10 mouse cellular contexts compared by ENCODE assay signal in genomic region chr5:23874457-23874856, GRCm38 (mm10). TPM values are rescaled to one million over a fixed set of nuclear protein-coding genes. Genes with fewer than 3 reads are reported as not detected.
DNase-seq lines count a peak whose midpoint lies in the region; ATAC-seq and TF ChIP-seq lines count a peak whose summit lies in the region.
"Had no signal": no experiment of that assay in that cellular context is flagged by ENCODE, and none has a peak within 500 bp of the region (broad histone marks: within the 10 kb centered on the region; RNA-seq: fewer than 3 reads in every experiment).

No protein-coding gene starts in this region.

- peak; percentile 20; the same call in 1 of the 2 replicates for ATAC-seq in erythroblast, adult 5-6 weeks (replicated peaks; ENCODE audit: low FRiP score, poor library complexity, severe bottlenecking)
- ATAC-seq in intestine, embryonic 15.5 days = peak; percentile 47; the same call in 1 of the 2 replicates

- no peak overlapping the region for H3K4me2 ChIP-seq in intestine, embryonic 15.5 days (replicated peaks)

- TF ChIP-seq CTCF in layer of hippocampus, adult 2 months (conservative IDR thresholded peaks at IDR 0.05) = no peak

- H3K4me3 ChIP-seq in layer of hippocampus, adult 2 months = no peak overlapping the region
- H3K4me3 ChIP-seq in intestine, embryonic 15.5 days (replicated peaks) = no peak overlapping the region

- no peak overlapping the region for H3K27ac ChIP-seq in layer of hippocampus, adult 2 months
- H3K27ac ChIP-seq in intestine, embryonic 15.5 days = no peak overlapping the region

- no peak overlapping the region for H3K9ac ChIP-seq in intestine, embryonic 15.5 days

- no peaks in the 10 kb centered on the region for H3K4me1 ChIP-seq in intestine, embryonic 15.5 days (replicated peaks)

- peak; percentile 27 for DNase-seq in layer of hippocampus, adult 11-12 months (ENCODE audit: low spot score)
- DNase-seq in layer of hippocampus, adult 2 months (ENCODE audit: low spot score in 2 of 2) = no peak
- peak; percentile 83 to 86 for DNase-seq in spleen, postnatal 36 days (ENCODE audit: low spot score in 2 of 2)
- DNase-seq in kidney, adult 9 months = no peak
- no peak for DNase-seq in MN1 (ENCODE audit: low spot score)
- DNase-seq in left cerebral cortex, postnatal 4 days = no peak
- DNase-seq: cerebellum, postnatal 10 days; kidney, postnatal 25 days had no signal

- no peaks in the 10 kb centered on the region for H3K27me3 ChIP-seq in intestine, embryonic 15.5 days (replicated peaks)

- no peaks in the 10 kb centered on the region for H3K9me3 ChIP-seq in intestine, embryonic 15.5 days

- intact Hi-C loops in left cerebral cortex, postnatal 4 days (cut with DNase I) = no loop called here

- H3K36me3 ChIP-seq in intestine, embryonic 15.5 days = no peaks in the 10 kb centered on the region

- WGBS in intestine, embryonic 15.5 days = 52% methylated on average over 5 of the region's 5 CpGs

RNA-seq across cellular contexts. Expression of gene Tomm7, which starts 30.5 kb away (rescaled TPM):
- 10 to 100 TPM; 73.7 to 80.6 TPM for total RNA-seq in layer of hippocampus, adult 2 months (2021)
- total RNA-seq in erythroblast, adult 5-6 weeks (2015; ENCODE audit: low replicate concordance) = 19.0 and 29.8 TPM in 2 replicates
- 45.6 and 59.8 TPM in 2 replicates for total RNA-seq in erythroblast, adult 5-6 weeks (2017; ENCODE audit: low replicate concordance)
- 132 and 141 TPM in 2 replicates for polyA plus RNA-seq in intestine, embryonic 15.5 days (2015; fragmentation: Nextera tagmentation; extraction: Ambion mirVana)
- 10 to 100 TPM; 54.3 to 57.5 TPM for total RNA-seq in left cerebral cortex, postnatal 4 days (2021)

Comparison
In these comparisons a context has a peak if more than half of its experiments do, and no peak if none do; other contexts are left out.
1. DNase-seq: peak in layer of hippocampus, adult 11-12 months (single experiment) and spleen, postnatal 36 days (2 of 2); none in layer of hippocampus, adult 2 months (0 of 2), kidney, adult 9 months (single experiment), MN1 (single experiment) and left cerebral cortex, postnatal 4 days (single experiment).